Mouse (Mus musculus): ENCODE measurements at regions not wholly inside any gene's neighbourhood (a gene's known extent, or its start where the extent isn't known, plus 50 kb on each side); places are given as distances from the start of the nearest gene placed in this dataset.

- no peak for DNase-seq
These were observed 141.1 kb upstream of the Fndc3a start for GRCm38 (mm10) chr14:72850884-72851283.

GRCm38 (mm10) chr14:72848271-72848955 is 138.6 kb upstream of the Fndc3a start:
- no peak for DNase-seq

GRCm38 (mm10) chr14:72847466-72847865 is 137.7 kb upstream of the Fndc3a start:
- DNase-seq = no peak

- DNase-seq = no peak
These were observed 136.0 kb upstream of the Fndc3a start for GRCm38 (mm10) chr14:72845621-72846440.

GRCm38 (mm10) chr14:72844753-72845369 is 135.1 kb upstream of the Fndc3a start:
- DNase-seq = no peak

- DNase-seq = no peak
These were observed 131.9 kb upstream of the Fndc3a start for GRCm38 (mm10) chr14:72841753-72842152.

- DNase-seq = no peak
These were observed 125.4 kb upstream of the Fndc3a start for GRCm38 (mm10) chr14:72835158-72835557.

GRCm38 (mm10) chr14:72829261-72829660 is 119.5 kb upstream of the Fndc3a start:
- DNase-seq = no peak

- DNase-seq = no peak
These were observed 115.7 kb upstream of the Fndc3a start for GRCm38 (mm10) chr14:72825549-72825948.

- no peak for DNase-seq
These were observed 112.4 kb upstream of the Fndc3a start for GRCm38 (mm10) chr14:72822231-72822615.

- no peak for DNase-seq
These were observed 111.9 kb upstream of the Fndc3a start for GRCm38 (mm10) chr14:72821517-72822230.

GRCm38 (mm10) chr14:72819037-72819436 is 109.2 kb upstream of the Fndc3a start:
- no peak for DNase-seq

GRCm38 (mm10) chr14:72817764-72818163 is 108.0 kb upstream of the Fndc3a start:
- DNase-seq = no peak

- peak in 1 of 2 experiments; percentile 3 for DNase-seq
These were observed 107.0 kb upstream of the Fndc3a start for GRCm38 (mm10) chr14:72816847-72817246.

- DNase-seq = no peak
These were observed 99.3 kb upstream of the Fndc3a start for GRCm38 (mm10) chr14:72809138-72809537.

- DNase-seq = no peak
These were observed 98.1 kb upstream of the Fndc3a start for GRCm38 (mm10) chr14:72807947-72808346.

GRCm38 (mm10) chr14:72807286-72807685 is 97.5 kb upstream of the Fndc3a start:
- DNase-seq = no peak

GRCm38 (mm10) chr14:72806598-72806997 is 96.8 kb upstream of the Fndc3a start:
- DNase-seq = no peak

- DNase-seq = no peak
These were observed 93.8 kb upstream of the Fndc3a start for GRCm38 (mm10) chr14:72803579-72803978.

GRCm38 (mm10) chr14:72790654-72791053 is 80.9 kb upstream of the Fndc3a start:
- DNase-seq = no peak

GRCm38 (mm10) chr14:72786929-72787328 is 77.1 kb upstream of the Fndc3a start:
- DNase-seq = no peak

- no peak for DNase-seq
These were observed 73.4 kb upstream of the Fndc3a start for GRCm38 (mm10) chr14:72783248-72783647.

GRCm38 (mm10) chr14:72779446-72779845 is 69.6 kb upstream of the Fndc3a start:
- no peak for DNase-seq

Measured in cerebellum, postnatal 25 days (tissue).